Mouse (Mus musculus): ENCODE measurements around the gene H2-T24. TPM values are rescaled to one million over a fixed set of nuclear protein-coding genes. Genes with fewer than 3 reads are reported as not detected.
"Not testable (repeated sequence)": the region's sequence is repeated elsewhere in the genome, so short reads cannot be mapped to it uniquely, and the experiment has no call there.

Gene H2-T24
- total RNA-seq, 2 experiments from 2014 or later, result 1.7 to 2.4 TPM

DNA sequence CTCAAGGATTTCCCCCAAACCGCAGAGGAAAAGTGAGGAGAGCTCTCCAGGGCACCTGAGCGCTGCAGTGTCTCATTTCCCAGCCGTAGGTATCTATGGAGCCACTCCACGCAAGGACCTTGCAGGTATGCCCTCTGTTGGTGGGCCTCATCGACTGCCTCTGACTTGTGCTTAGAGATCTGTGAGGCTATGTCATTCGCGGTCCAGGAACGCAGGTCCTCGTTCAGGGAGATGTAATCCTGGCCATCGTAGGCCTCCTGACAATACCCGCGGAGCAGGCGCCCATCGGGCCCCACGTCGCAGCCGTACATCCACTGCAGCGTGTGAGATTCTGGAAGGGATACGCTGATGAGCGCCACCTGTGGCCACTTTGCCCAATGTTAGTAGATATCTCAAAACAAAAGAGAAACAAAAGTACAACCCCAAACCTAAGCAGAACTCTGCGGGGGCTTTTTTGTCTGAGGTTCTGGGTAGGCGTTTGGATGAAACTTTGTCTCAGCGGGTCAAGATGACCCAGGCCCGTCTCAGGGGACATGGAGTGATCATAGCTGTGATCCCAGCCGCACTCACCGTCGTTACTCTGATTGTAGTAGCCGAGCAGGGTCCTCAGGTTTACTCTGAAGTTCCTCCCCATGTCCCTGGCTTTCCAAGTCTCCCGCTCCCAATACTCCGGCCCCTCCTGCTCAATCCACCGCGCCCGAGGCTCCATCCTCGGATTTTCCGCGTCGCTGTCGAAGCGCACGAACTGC lies 11.4 kb upstream of the H2-T24 start:
- TF ChIP-seq CTCF (conservative IDR thresholded peaks at IDR 0.05), result peak; percentile 77
- H3K4me3 ChIP-seq, result peak overlapping the region; percentile 64
- DNase-seq (ENCODE audit: low spot score in 2 of 2), result not testable (repeated sequence)
- H3K27ac ChIP-seq, result peak overlapping the region; percentile 51

DNA sequence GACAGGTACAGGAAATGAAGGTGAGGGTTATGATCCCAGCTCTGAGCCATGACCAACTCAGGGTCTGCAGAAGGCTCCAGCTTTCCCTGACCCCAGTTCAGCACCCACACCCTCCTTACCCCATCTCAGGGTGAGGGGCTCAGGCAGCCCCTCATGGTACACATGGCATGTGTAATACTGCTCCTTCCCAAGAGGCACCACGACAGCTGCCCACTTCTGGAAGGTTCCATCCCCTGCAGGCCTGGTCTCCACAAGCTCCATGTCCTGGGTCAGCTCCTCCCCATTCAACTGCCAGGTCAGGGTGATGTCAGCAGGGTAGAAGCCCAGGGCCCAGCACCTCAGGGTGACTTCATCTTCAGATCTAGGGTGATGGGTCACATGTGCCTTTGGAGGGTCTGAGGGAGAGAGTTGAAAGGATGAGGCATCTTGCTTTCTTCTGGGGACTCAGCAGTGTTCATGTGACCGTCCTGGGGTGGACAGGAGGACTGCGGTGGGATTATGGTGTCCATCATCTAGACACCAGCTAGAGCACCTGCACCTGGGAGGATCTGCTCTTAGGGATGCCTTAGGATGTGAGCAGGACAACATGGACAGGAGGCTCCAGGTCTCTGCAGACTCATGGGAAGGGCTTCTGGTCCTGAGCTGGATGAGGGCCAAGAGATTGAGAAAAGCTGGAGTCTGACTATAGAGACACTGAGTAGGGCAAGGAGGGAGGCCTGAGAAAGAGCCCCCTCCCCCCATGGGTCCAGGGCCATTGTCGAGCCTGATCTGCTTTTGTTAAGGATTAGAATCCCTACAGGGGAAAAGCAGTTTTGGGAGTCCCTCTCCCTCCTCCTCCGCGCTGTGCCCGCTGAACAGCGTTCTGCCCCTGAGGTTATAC lies 10.6 kb upstream of the H2-T24 start:
- peak overlapping the region; percentile 49; the same call in 1 of the 2 replicates for H3K27ac ChIP-seq
- H3K4me3 ChIP-seq, result peak overlapping the region; percentile 64
- DNase-seq (ENCODE audit: low spot score in 2 of 2), result not testable (repeated sequence)

DNA sequence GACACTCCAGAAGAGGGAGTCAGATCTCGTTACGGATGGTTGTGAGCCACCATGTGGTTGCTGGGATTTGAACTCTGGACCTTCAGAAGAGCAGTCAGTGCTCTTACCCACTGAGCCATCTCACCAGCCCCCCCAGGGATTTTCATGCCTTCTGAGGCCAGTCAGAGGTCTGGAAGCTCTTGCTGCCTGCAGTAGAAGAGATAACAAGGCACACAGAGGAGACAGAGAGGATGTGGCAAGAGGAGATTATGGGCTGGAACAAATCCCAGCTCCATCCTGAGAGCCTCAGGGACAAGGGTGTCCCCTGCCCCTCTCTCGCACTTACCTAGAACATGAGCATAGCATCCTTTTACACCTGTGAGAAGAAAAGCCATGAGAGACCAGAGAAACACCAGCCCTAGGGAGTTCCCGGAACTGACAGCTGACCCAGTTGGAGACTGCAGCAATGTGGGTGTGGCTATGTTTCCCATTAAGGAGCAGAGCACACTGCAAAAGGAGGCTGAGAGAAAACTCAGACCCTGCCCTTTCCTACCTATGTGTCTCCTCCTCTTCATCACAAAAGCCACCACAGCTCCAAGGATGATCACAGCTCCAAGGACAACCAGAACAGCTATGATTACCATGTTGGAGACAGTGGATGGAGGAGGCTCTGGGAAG lies 9.8 kb upstream of the H2-T24 start:
- not testable (repeated sequence) for DNase-seq (ENCODE audit: low spot score in 2 of 2); H3K4me3 ChIP-seq; H3K27ac ChIP-seq

DNA sequence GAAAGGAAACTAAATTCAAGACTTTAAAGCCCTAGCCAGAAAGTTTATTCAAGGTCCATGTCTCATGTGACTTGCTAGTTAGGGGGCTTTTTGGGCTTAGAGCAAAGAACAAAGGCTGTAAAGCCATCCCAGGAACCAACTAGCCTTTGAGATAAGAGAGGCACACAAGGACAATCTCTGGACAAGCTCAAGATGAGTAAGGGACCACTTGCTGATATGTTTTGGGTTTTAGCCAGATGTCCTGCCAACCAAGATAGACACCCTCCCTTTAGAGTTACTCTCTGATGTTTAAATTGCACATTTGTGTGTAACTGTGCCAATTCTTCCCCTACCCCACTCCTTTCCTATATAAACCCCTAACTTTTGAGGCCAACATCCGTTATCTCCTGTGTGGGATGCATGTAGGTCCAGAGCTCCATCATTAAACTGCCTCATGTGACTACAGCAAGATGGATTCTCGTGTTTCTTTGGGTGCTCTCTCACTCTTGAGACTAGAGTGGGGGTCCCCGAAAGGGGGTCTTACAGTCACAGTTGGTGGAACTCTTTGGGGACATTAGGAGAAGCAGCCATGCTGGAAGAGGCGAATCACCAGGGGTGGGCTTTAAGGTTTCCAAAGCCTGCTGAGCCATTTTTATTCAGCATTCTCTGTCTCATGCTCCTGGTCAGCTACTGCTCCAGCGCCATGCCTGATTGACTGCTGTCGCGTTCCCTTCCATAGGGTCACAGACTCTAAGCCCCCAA lies 8.7 kb upstream of the H2-T24 start:
- Histone ChIP-seq H3K4me3 (no peak overlapping the region), H3K27ac (no peak overlapping the region)
- TF ChIP-seq CTCF (conservative IDR thresholded peaks at IDR 0.05), result no peak
- DNase-seq (ENCODE audit: low spot score in 2 of 2), result no peak

- Histone ChIP-seq H3K4me3 (no peak overlapping the region), H3K27ac (no peak overlapping the region)
- no peak for DNase-seq (ENCODE audit: low spot score in 2 of 2)
- no peak for TF ChIP-seq CTCF (conservative IDR thresholded peaks at IDR 0.05)
Observed at GRCm38 (mm10) chr17:36027663-36028062, 7.3 kb upstream of the H2-T24 start.

DNA sequence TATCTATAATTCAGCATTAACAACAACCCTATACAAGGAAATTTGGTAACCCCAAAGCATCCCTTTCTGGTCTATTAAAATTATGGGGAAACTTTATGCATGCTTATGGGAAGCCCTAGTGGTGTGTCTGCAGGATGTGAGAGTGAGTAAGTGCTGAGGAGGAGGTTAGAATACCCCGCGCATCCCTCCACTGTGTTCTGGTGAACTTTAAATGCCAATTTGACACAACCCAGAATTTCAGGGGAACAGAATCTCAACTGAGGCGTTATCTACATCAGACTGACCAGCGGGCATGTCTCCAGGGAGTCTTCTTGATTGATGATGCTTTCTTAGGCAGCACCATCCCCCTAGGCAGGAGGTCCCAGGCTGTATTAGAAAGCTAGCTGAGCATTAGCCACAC lies 5.5 kb upstream of the H2-T24 start:
- Histone ChIP-seq H3K4me3 (no peak overlapping the region), H3K27ac (no peak overlapping the region)
- no peak for TF ChIP-seq CTCF (conservative IDR thresholded peaks at IDR 0.05)
- no peak for DNase-seq (ENCODE audit: low spot score in 2 of 2)

GRCm38 (mm10) chr17:36025197-36025596 lies 4.8 kb upstream of the H2-T24 start:
- TF ChIP-seq CTCF (conservative IDR thresholded peaks at IDR 0.05), result no peak
- H3K4me3 ChIP-seq, result no peak overlapping the region
- H3K27ac ChIP-seq, result 0 out of 2 replicates have a peak overlapping the region, but pooled peaks have one; percentile 7
- DNase-seq (ENCODE audit: low spot score in 2 of 2), result no peak

- no peak for TF ChIP-seq CTCF (conservative IDR thresholded peaks at IDR 0.05)
- H3K27ac ChIP-seq, result peak overlapping the region; percentile 36
- DNase-seq (ENCODE audit: low spot score in 2 of 2), result no peak
- H3K4me3 ChIP-seq, result no peak overlapping the region
Observed at GRCm38 (mm10) chr17:36023710-36024654, 3.6 kb upstream of the H2-T24 start.

GRCm38 (mm10) chr17:36022922-36023321 lies 2.6 kb upstream of the H2-T24 start:
- DNase-seq (ENCODE audit: low spot score in 2 of 2), result no peak
- peak overlapping the region; percentile 36; the same call in 1 of the 2 replicates for H3K27ac ChIP-seq
- no peak for TF ChIP-seq CTCF (conservative IDR thresholded peaks at IDR 0.05)
- no peak overlapping the region for H3K4me3 ChIP-seq

DNA sequence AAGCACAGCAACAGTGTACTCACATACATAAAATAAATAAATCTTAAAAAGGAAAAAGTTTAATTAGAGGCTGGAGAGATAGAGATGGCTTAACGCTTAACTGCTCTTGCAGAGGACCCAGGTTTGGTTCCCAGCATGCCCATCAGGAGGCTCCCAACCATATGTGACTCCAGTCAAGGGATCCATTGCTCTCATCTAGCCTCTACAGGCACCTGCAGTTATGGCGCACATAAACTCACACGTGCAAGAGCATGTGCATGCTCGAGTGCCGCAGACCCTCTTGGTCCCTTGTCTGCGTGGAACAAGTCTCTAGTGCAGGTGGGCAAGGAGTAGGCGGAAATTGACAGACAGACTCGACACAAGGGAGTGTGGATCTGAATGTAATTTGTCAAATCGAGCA lies 1.7 kb upstream of the H2-T24 start:
- Histone ChIP-seq H3K27ac (peak overlapping the region; percentile 80; the same call in 1 of the 2 replicates), H3K4me3 (no peak overlapping the region)
- no peak for DNase-seq (ENCODE audit: low spot score in 2 of 2)
- TF ChIP-seq CTCF (conservative IDR thresholded peaks at IDR 0.05), result peak; percentile 45; the same call in 1 of the 2 replicates

- Histone ChIP-seq H3K27ac (peak overlapping the region; percentile 80; the same call in 1 of the 2 replicates), H3K4me3 (no peak overlapping the region)
- TF ChIP-seq CTCF (conservative IDR thresholded peaks at IDR 0.05), result no peak
- DNase-seq (ENCODE audit: low spot score in 2 of 2), result no peak
Observed at GRCm38 (mm10) chr17:36021309-36021708, 949 bp upstream of the H2-T24 start.

All from layer of hippocampus, adult 2 months (tissue).